Mouse (Mus musculus): ENCODE measurements around the gene Arhgef5.

The Arhgef5 gene

DNA sequence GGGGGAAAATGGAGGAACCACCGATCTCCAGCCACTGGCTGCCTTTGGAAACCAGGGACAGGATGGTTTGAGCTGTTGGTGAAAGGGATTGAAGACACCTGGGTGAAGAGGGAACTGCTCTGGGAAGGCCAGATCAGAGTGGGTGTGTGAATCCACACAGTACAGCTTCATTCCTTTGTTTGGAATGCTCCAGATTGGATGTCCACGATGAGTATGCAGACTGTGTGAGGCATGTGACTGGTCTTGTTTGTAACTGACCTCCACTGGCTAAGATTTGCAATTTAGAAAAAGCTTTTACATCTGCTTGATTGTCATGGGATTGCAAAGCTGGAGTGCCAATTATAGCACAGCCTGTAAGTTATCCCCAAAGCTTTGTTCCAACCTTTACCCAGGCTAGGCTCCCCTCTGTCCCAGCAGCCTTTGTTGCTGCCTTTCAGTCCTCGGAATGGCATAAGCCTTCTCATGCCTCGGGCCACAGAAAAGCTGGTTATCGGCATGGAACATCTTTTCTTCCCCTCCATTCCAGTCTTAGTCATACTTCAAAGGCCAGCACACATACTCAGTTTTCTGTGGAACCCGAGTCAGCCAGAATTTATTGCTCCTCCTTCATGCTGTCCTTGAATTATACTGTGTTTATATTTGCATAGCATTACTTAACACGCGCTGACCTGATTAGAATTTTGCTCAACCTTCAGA lies 47.7 kb downstream of the Arhgef5 start:
- no peak for DNase-seq (ENCODE audit: low spot score in 2 of 2)

DNA sequence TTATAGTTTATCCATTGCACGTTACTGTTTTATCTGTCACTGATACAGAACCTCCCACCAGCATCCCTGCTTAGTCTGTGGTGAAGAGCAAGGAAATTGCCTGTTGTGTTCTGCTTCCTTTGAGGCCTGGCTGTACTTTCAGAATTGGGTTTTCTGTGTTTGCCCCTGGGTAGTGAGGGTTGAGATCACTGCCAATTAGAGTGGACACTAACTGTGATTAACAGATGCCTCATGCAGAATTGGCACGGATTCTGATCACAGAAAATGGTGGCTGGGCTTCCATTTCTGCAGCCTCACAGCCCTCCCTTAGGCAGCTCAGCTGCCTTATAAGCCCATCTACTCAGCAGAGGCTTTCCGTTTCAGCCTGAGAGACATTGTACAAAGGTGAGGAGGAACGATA lies 68.1 kb downstream of the Arhgef5 start:
- no peak for DNase-seq (ENCODE audit: low spot score in 2 of 2)

DNA sequence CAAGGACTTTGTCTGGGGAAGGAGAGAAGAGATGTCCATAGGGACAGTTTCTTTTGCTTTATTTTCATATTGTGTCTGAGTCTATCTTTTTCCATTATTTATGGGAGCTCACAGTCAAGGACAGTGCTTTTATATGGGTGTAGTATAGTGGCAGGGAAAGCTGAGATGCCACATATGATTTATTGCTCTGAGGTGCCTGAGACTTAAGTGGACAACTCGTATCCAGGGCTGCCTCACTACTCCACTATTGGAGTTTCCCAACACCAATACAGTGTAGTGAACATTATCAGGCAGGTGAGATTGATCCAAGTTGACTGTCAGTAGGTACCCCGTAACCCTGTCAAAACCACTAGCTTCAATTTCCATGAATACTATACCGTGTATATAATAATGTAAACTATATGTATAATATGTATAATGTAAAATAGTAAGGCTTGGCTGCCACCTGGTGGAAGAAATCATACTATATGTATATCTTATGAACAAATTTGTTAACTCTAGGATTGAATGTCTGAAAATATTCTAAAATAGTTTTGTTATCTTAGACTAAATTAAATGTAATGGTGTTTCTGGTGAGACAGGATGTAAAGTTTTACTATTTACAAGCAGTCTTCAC lies 70.3 kb downstream of the Arhgef5 start:
- no peak for DNase-seq (ENCODE audit: low spot score in 2 of 2)

DNA sequence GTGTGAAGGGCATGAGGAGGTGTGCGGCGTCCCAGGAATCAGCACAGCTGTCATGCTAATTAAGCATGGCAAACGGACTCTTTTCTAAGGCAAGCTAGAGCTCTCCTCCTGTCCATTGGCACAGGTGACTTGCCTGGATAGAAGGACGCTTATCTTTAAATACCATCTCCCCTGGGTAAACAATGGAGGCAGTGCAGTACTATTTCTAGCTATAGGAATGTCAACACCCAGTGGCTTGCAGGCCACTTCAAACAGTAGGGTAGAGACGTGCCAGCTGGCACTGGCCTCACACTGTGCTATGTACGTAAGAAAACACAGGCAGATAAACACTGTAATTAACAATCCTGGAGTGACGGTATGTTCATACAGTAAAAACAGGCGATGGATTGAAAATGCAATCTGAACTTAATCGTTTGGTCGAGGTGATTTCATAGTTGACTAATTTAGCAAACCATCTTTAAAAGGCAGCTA lies 72.1 kb downstream of the Arhgef5 start:
- DNase-seq (ENCODE audit: low spot score in 2 of 2), result no peak

GRCm38 (mm10) chr6:43338804-43339203 lies 73.4 kb downstream of the Arhgef5 start:
- DNase-seq (ENCODE audit: low spot score in 2 of 2), result no peak
